Mouse (Mus musculus): Measurements from ENCODE around the gene Dmwd. TPM values are rescaled to one million over a fixed set of nuclear protein-coding genes. Genes with fewer than 3 reads are reported as not detected.
A peak's percentile ranks its signal among the peaks of the same experiment; 100 is the strongest.

Gene Dmwd
- polyA plus RNA-seq, 2 experiments: 21.8 to 126 TPM

DNA sequence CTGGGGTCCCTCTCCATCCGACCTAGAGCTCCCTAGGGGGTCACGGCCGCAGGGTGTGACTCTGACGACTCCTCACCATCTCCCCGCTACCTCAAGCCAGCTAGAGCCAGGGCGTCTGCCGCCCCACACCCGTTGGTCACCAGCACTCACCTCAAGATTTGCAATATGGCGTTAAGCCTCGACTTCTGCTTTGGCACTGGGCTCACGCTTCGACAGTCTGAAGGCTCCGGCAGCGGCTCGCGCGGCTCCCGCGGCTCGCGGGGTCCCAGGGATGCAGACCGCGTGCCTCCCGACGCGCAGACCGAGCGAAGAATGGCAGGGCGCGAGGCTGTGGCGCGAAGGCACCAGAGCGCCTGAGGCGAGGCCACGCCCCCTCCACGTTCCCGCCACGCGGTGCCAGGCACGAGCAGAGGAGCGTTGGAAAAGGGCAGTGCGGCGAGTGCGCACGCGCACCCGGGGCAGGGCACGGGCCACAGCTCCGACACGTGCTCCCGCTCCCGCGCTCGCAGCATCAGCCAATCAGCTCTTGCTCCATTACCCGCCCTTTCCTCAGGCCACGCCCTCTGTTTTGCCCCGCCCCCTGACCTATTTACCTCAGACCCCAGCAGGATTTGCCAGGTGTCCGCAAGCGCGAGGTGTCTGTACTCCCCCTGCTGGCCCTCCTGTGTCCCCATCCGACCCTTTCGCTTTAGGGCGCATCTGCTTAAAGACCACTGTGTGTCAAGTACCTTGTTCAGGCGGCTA, 42.2 kb downstream of the Dmwd start, which contains the start of gene Gm4969:
Gm4969 (minus strand) TSS at position 341 of the 744 bp plus-strand sequence.
- no peak for TF ChIP-seq POLR2A (IDR thresholded peaks at IDR 0.05; ENCODE audit: borderline replicate concordance, extremely low read depth, insufficient read depth, insufficient read length)
- peaks cover 12% of the 10 kb centered on the region for H3K4me1 ChIP-seq (ENCODE audit: control insufficient read depth, insufficient read depth, low read length)
- peak within 1 kb of the TSS; percentile 39 for H3K4me2 ChIP-seq (replicated peaks; ENCODE audit: low read depth, low read length, severe bottlenecking)
- no peaks in the 10 kb centered on the region for H3K36me3 ChIP-seq (ENCODE audit: control insufficient read depth, insufficient read depth, low read length)
- no peaks in the 10 kb centered on the region for H3K27me3 ChIP-seq (ENCODE audit: control insufficient read depth, insufficient read depth, low read length)
- peak within 1 kb of the TSS; percentile 8; the same call in 1 of the 2 replicates for H3K9ac ChIP-seq (ENCODE audit: low read depth, low read length, severe bottlenecking)
- 24% methylated on average over 49 of the region's 64 CpGs for WGBS
- 0 out of 2 replicates have a peak, but pooled peaks cover 4% of the 10 kb centered on the region for H3K9me3 ChIP-seq (ENCODE audit: control insufficient read depth, low read length)
- ATAC-seq (ENCODE audit: low FRiP score, low read depth) (peak; percentile 18; the same call in 1 of the 2 replicates), DNase-seq (ENCODE audit: low spot score) (peak; percentile 41)
- peak within 1 kb of the TSS; percentile 26 for H3K4me3 ChIP-seq (replicated peaks; ENCODE audit: low read length)
- H3K27ac ChIP-seq (replicated peaks; ENCODE audit: low read depth, low read length): no peak within 1 kb of the TSS

DNA sequence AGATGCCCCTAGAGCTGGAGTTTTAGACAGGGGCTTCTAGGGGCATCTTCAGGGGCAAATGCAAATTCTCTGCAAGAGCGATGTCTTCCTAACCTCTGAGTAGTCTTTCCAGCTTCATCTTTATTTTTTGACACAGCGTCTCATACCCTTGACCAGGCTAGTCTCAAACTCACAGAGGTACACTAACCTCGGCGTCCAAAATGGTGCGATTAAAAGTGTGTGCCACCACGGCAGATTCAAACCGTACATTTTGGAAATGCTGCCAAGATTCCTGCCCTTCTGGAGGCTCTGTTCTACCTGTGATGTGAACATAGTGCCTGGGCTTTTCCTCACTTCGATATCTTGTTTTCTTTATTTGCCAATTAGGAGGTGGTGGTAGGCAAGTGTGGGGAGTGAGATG, 43.1 kb downstream of the Dmwd start:
- H3K27ac ChIP-seq (replicated peaks; ENCODE audit: low read depth, low read length): no peak overlapping the region
- H3K4me3 ChIP-seq (replicated peaks; ENCODE audit: low read length): peak overlapping the region; percentile 76; the same call in 1 of the 2 replicates
- WGBS: 94% methylated on average over 8 of the region's 8 CpGs
- DNase-seq (ENCODE audit: low spot score) (no peak), ATAC-seq (ENCODE audit: low FRiP score, low read depth) (no peak; the same call in 1 of the 2 replicates)
- no peak for TF ChIP-seq POLR2A (IDR thresholded peaks at IDR 0.05; ENCODE audit: borderline replicate concordance, extremely low read depth, insufficient read depth, insufficient read length)
- no peak overlapping the region for H3K9ac ChIP-seq (ENCODE audit: low read depth, low read length, severe bottlenecking)
- no peaks in the 10 kb centered on the region for H3K36me3 ChIP-seq (ENCODE audit: control insufficient read depth, insufficient read depth, low read length)
- peaks cover 12% of the 10 kb centered on the region for H3K4me1 ChIP-seq (ENCODE audit: control insufficient read depth, insufficient read depth, low read length)
- no peak overlapping the region for H3K4me2 ChIP-seq (replicated peaks; ENCODE audit: low read depth, low read length, severe bottlenecking)
- H3K9me3 ChIP-seq (ENCODE audit: control insufficient read depth, low read length): 0 out of 2 replicates have a peak, but pooled peaks cover 4% of the 10 kb centered on the region
- no peaks in the 10 kb centered on the region for H3K27me3 ChIP-seq (ENCODE audit: control insufficient read depth, insufficient read depth, low read length)

DNA sequence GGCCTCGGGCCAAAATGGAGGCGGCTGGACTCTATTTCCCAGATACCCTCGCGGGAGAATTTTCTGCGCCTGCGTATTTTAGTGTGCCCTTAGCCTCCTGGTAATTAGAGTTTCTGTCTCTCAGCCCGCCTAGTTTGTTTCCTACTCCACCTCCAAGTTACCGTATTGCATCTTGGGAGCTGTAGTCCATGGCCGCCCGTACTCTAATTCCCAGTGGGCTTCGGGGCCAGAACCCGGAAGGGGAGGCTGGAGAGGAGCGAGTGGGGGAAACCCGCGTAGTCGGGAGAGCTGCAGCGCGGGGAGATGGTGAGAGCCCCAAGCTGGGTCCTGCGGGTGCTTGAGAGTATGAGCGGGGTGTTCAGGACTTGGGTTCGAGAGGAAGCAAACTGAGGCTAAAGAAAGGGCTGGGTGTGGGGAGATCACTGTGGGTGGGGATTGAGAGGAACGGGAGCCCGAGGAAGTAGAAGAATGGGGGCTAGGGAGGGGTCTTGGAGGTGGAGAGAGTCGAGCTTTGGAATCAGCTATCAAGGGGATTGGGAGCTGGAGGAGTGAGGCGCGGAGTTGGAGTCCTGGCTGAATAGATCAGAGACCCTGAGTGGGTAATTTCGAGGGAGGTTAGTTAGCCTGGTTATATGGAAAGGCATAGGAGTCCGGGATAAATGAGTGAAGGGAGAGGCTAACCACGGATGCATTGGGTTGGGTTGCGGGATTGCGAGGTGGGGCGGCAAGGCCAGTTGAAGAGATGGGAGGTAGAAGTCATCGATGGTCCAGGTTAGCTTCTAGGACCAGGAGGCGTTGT, 43.8 kb downstream of the Dmwd start, which contains the start of gene Fbxo46:
Fbxo46 (plus strand) TSS at position 229 of the 799 bp plus-strand sequence.
- Histone ChIP-seq H3K4me2 (replicated peaks; ENCODE audit: low read depth, low read length, severe bottlenecking) (peak within 1 kb of the TSS; percentile 90), H3K27me3 (ENCODE audit: control insufficient read depth, insufficient read depth, low read length) (no peaks in the 10 kb centered on the region), H3K36me3 (ENCODE audit: control insufficient read depth, insufficient read depth, low read length) (no peaks in the 10 kb centered on the region), H3K27ac (replicated peaks; ENCODE audit: low read depth, low read length) (no peak within 1 kb of the TSS), H3K4me3 (replicated peaks; ENCODE audit: low read length) (peak within 1 kb of the TSS; percentile 76), H3K4me1 (ENCODE audit: control insufficient read depth, insufficient read depth, low read length) (peaks cover 12% of the 10 kb centered on the region), H3K9ac (ENCODE audit: low read depth, low read length, severe bottlenecking) (peak within 1 kb of the TSS; percentile 66), H3K9me3 (ENCODE audit: control insufficient read depth, low read length) (0 out of 2 replicates have a peak, but pooled peaks cover 4% of the 10 kb centered on the region)
- WGBS: 3% methylated on average over 34 of the region's 34 CpGs
- peak; percentile 92; the same call in 1 of the 2 replicates for TF ChIP-seq POLR2A (IDR thresholded peaks at IDR 0.05; ENCODE audit: borderline replicate concordance, extremely low read depth, insufficient read depth, insufficient read length)
- DNase-seq (ENCODE audit: low spot score) (peak; percentile 99), ATAC-seq (ENCODE audit: low FRiP score, low read depth) (peak; percentile 96)

DNA sequence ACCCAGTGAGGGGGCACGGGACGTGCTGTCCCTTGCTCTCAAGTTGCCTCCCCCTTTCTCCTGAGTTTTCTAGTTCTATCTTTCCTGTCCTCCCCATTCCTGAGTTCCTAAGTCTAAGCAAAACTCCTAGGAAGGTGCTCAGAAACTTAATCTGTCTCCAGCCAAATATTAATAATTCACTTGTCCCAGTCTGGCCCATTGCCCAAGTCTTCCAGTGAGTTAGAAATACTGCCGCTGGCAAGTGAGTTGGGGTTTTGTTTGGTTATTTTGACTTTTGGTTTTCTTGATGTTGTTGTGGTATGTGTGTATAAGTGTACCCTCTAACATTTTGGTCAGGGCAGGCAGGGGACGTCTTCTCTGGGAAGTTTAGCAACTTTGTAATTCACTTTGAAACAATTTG, 45.7 kb downstream of the Dmwd start:
- Histone ChIP-seq H3K4me2 (replicated peaks; ENCODE audit: low read depth, low read length, severe bottlenecking) (no peak overlapping the region), H3K4me1 (ENCODE audit: control insufficient read depth, insufficient read depth, low read length) (peaks cover 12% of the 10 kb centered on the region), H3K4me3 (replicated peaks; ENCODE audit: low read length) (no peak overlapping the region), H3K9ac (ENCODE audit: low read depth, low read length, severe bottlenecking) (no peak overlapping the region), H3K27me3 (ENCODE audit: control insufficient read depth, insufficient read depth, low read length) (no peaks in the 10 kb centered on the region), H3K9me3 (ENCODE audit: control insufficient read depth, low read length) (0 out of 2 replicates have a peak, but pooled peaks cover 4% of the 10 kb centered on the region), H3K27ac (replicated peaks; ENCODE audit: low read depth, low read length) (no peak overlapping the region), H3K36me3 (ENCODE audit: control insufficient read depth, insufficient read depth, low read length) (0 out of 2 replicates have a peak, but pooled peaks cover 5% of the 10 kb centered on the region)
- no peak for TF ChIP-seq POLR2A (IDR thresholded peaks at IDR 0.05; ENCODE audit: borderline replicate concordance, extremely low read depth, insufficient read depth, insufficient read length)
- no peak for ATAC-seq (ENCODE audit: low FRiP score, low read depth)
- DNase-seq (ENCODE audit: low spot score): no peak
- WGBS: 90% methylated on average over 4 of the region's 4 CpGs

DNA sequence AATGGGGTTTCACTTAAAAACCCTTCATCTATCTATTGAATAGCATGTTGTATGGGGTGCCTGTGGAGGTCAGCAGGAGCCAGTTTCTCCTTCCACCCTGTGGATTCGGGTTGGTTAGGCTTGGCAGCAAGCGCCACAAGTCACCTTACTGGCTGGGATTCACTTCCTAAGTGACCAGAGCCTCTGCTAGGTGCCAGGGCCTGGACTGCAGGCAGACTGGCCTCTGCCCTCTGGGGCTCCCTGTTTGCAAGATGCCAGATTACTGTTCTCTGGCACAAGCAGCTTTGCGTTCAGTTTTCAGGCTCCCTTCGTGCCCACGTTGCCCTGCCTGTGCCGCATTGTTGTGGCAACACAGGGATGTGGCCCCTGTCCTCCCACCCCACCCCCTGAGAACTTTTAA, 48.7 kb downstream of the Dmwd start:
- H3K4me2 ChIP-seq (replicated peaks; ENCODE audit: low read depth, low read length, severe bottlenecking): no peak overlapping the region
- whole genome bisulfite sequencing: 95% methylated on average over 6 of the region's 6 CpGs
- H3K27ac ChIP-seq (replicated peaks; ENCODE audit: low read depth, low read length): no peak overlapping the region
- TF ChIP-seq POLR2A (IDR thresholded peaks at IDR 0.05; ENCODE audit: borderline replicate concordance, extremely low read depth, insufficient read depth, insufficient read length): no peak
- no peak overlapping the region for H3K4me3 ChIP-seq (replicated peaks; ENCODE audit: low read length)
- ATAC-seq (ENCODE audit: low FRiP score, low read depth) (no peak), DNase-seq (ENCODE audit: low spot score) (no peak)
- no peak overlapping the region for H3K9ac ChIP-seq (ENCODE audit: low read depth, low read length, severe bottlenecking)
- H3K9me3 ChIP-seq (ENCODE audit: control insufficient read depth, low read length): no peaks in the 10 kb centered on the region
- H3K36me3 ChIP-seq (ENCODE audit: control insufficient read depth, insufficient read depth, low read length): 0 out of 2 replicates have a peak, but pooled peaks cover 6% of the 10 kb centered on the region
- H3K27me3 ChIP-seq (ENCODE audit: control insufficient read depth, insufficient read depth, low read length): no peaks in the 10 kb centered on the region
- H3K4me1 ChIP-seq (ENCODE audit: control insufficient read depth, insufficient read depth, low read length): peaks cover 7% of the 10 kb centered on the region; the same call in 1 of the 2 replicates
